Mouse (Mus musculus) liver, embryonic 15.5 days (tissue): Measurements from ENCODE around the gene Dync2h1. TPM values are rescaled to one million over a fixed set of nuclear protein-coding genes. Genes with fewer than 3 reads are reported as not detected.
"Not testable (repeated sequence)": the region's sequence is repeated elsewhere in the genome, so short reads cannot be mapped to it uniquely, and the experiment has no call there.

Source experiments
- ATAC-seq: fragments of 200-750 bp; cut with Nextera tagmentation; 2 replicates; pipeline ENCODE4 v1.8.0; 2017; ENCODE audit warnings: moderate number of reproducible peaks, mild to moderate bottlenecking, moderate library complexity; ENCODE audit not compliant: insufficient read depth
- H3K27ac ChIP-seq: fragments of 300-500 bp; sonication (generic); replicated peaks from 2 replicates; pipeline ENCODE4 v1.5.1; 2015; ENCODE audit warnings: mild to moderate bottlenecking, inconsistent platforms
- H3K27me3 ChIP-seq: fragments of 300-500 bp; sonication (generic); 2 replicates; pipeline ENCODE4 v1.6.1; 2015; ENCODE audit warnings: mild to moderate bottlenecking, inconsistent platforms
- H3K36me3 ChIP-seq: fragments of 300-500 bp; sonication (generic); replicated peaks from 2 replicates; pipeline ENCODE4 v1.6.1; 2015; ENCODE audit warnings: moderate library complexity, mild to moderate bottlenecking, inconsistent platforms
- H3K4me1 ChIP-seq: fragments of 300-500 bp; sonication (generic); replicated peaks from 2 replicates; pipeline ENCODE4 v1.6.1; 2015; ENCODE audit warnings: inconsistent platforms
- H3K4me2 ChIP-seq: fragments of 300-500 bp; sonication (generic); 2 replicates; pipeline ENCODE4 v1.6.1; 2015; ENCODE audit warnings: moderate library complexity, mild to moderate bottlenecking, inconsistent platforms
- H3K4me3 ChIP-seq: fragments of 300-500 bp; sonication (generic); replicated peaks from 2 replicates; pipeline ENCODE4 v1.5.1; 2015; ENCODE audit warnings: mild to moderate bottlenecking, inconsistent platforms
- H3K9ac ChIP-seq: fragments of 300-500 bp; sonication (generic); 2 replicates; pipeline ENCODE4 v1.6.1; 2015; ENCODE audit warnings: moderate library complexity, mild to moderate bottlenecking, inconsistent platforms
- H3K9me3 ChIP-seq: fragments of 300-500 bp; sonication (generic); replicated peaks from 2 replicates; pipeline ENCODE4 v1.6.1; 2016; ENCODE audit warnings: inconsistent platforms
- WGBS: fragments of 180-500 bp; shearing (Covaris S2); methylation state at CpG from one replicate; pipeline ENCODE4 v1.1.7; 2015; ENCODE audit warnings: mixed read lengths; ENCODE audit not compliant: insufficient replicate concordance; 5-methylcytosine and 5-hydroxymethylcytosine counted together
- polyA plus RNA-seq: library from polyadenylated mRNA; unstranded; fragments of >200 nt; fragmentation: Nextera tagmentation; extraction: Ambion mirVana; gene quantifications from 2 replicates; pipeline ENCODE4 v1.2.1, GENCODE M21; 2015

The Dync2h1 gene
- 1.7 and 1.8 TPM in 2 replicates for polyA plus RNA-seq

DNA sequence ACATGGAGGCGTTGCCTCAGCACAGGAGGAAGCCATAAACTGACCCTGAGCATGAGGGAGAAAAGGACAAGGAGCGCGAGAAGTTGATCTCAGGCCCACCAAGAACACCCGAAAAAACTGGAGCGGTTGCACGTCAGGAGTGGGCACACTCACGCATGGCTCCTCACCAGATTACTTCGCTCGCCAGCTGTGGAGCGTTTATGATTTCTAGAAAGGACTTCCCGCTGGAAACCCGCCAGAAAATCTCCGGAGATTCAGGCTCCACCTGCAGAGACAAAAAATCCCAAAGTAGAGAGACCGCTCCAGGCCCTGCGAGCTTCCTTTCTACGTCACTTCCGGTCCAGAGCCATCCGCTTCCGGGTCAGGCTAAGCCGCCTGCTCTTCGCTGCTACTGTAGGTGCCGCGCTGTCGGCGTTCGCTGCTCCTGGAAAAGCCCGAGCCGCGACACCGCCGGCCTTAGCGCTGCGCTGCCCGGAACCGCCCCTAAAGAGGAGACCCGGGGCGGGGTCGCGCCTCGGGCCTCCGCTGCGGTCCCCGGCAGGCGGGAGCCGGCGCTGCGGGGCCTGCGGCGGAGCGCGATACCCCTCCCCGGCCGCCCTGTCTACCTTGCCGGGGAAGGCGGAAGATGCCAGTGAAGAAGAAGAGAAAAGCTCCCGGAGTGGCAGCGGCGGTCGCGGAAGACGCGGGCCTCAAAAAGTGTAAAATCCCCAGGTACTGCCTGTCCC lies at the start of gene Dync2h1, which contains the start of gene Dcun1d5:
TSS of gene Dync2h1 (minus strand) at position 275 of the 725 bp plus-strand sequence.
TSS of gene Dcun1d5 (plus strand) at position 349 of the 725 bp plus-strand sequence.
- Histone ChIP-seq H3K9ac (peak within 1 kb of the TSS; percentile 92), H3K27me3 (no peaks in the 10 kb centered on the region), H3K4me3 (peak within 1 kb of the TSS; percentile 96), H3K4me1 (peaks cover 22% of the 10 kb centered on the region), H3K36me3 (no peaks in the 10 kb centered on the region), H3K27ac (peak within 1 kb of the TSS; percentile 94), H3K4me2 (peak within 1 kb of the TSS; percentile 79), H3K9me3 (no peaks in the 10 kb centered on the region)
- WGBS = under 1% methylated on average over 61 of the region's 62 CpGs
- ATAC-seq = peak; percentile 99

DNA sequence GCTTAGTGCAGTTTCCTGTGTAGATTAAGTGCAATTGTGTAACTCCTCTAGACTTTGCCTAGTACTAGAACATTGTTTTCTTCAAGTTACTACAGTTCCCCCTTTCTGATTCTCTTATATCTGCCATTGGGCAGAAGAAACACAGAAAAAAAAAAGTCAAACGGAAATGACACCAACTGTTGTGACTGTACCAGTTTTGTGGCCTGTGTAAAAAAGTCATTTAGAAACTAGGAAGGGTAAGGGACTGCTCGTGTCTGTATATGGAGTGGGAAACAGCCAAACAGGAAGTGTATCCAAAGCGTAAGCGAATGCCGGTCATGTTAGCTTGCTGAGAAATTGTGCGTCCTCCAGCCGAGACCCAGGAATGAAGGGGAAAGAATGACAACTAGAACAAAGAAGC lies 37.2 kb upstream of the Dync2h1 start:
- H3K4me3 ChIP-seq = no peak overlapping the region
- no peaks in the 10 kb centered on the region for H3K4me1 ChIP-seq
- H3K9ac ChIP-seq = no peak overlapping the region
- no peaks in the 10 kb centered on the region for H3K36me3 ChIP-seq
- no peak for ATAC-seq
- no peaks in the 10 kb centered on the region for H3K27me3 ChIP-seq
- 57% methylated on average over 7 of the region's 7 CpGs for whole genome bisulfite sequencing
- H3K27ac ChIP-seq = no peak overlapping the region
- H3K9me3 ChIP-seq = no peaks in the 10 kb centered on the region
- no peak overlapping the region for H3K4me2 ChIP-seq

- Histone ChIP-seq H3K9ac (no peak overlapping the region), H3K4me2 (no peak overlapping the region), H3K9me3 (no peaks in the 10 kb centered on the region), H3K4me1 (no peaks in the 10 kb centered on the region), H3K27ac (no peak overlapping the region), H3K36me3 (no peaks in the 10 kb centered on the region), H3K4me3 (no peak overlapping the region), H3K27me3 (no peaks in the 10 kb centered on the region)
- ATAC-seq = no peak
- 76% methylated on average over 5 of the region's 5 CpGs for WGBS
These were observed 36.8 kb upstream of the Dync2h1 start for GRCm38 (mm10) chr9:7221024-7221423.

DNA sequence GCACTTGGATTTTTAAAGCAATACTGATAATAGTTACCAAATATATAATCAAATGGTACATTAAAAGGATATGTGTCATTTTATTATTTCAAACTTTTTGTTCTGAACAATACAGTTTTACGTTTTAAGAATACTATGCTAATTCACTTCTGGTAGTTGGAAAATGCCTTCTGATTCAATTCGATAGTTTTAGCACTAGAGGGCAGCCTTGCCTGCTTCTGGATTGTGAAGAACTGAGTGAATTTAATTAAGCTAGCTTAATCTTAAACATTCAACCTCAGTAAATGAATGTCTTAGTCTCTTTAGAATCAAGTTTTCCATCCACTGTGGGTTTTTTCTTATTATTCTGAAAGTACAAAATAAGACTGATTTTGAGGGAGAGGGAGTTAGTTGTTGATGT lies 32.0 kb upstream of the Dync2h1 start:
- H3K9ac ChIP-seq = no peak overlapping the region
- no peak for ATAC-seq
- H3K27me3 ChIP-seq = no peaks in the 10 kb centered on the region
- H3K4me1 ChIP-seq = no peaks in the 10 kb centered on the region
- no peak overlapping the region for H3K4me3 ChIP-seq
- H3K9me3 ChIP-seq = no peaks in the 10 kb centered on the region
- 38% methylated on average over 2 of the region's 2 CpGs for WGBS
- no peak overlapping the region for H3K4me2 ChIP-seq
- H3K36me3 ChIP-seq = peaks cover 3% of the 10 kb centered on the region; the same call in 1 of the 2 replicates
- H3K27ac ChIP-seq = no peak overlapping the region

GRCm38 (mm10) chr9:7190694-7191093 lies 6.4 kb upstream of the Dync2h1 start:
- H3K4me1 ChIP-seq, H3K9me3 ChIP-seq, H3K4me3 ChIP-seq, H3K36me3 ChIP-seq, H3K27me3 ChIP-seq, H3K4me2 ChIP-seq, H3K9ac ChIP-seq, H3K27ac ChIP-seq: not testable (repeated sequence)
- WGBS = 51% methylated on average over 3 of the region's 3 CpGs
- ATAC-seq = peak; percentile 90

DNA sequence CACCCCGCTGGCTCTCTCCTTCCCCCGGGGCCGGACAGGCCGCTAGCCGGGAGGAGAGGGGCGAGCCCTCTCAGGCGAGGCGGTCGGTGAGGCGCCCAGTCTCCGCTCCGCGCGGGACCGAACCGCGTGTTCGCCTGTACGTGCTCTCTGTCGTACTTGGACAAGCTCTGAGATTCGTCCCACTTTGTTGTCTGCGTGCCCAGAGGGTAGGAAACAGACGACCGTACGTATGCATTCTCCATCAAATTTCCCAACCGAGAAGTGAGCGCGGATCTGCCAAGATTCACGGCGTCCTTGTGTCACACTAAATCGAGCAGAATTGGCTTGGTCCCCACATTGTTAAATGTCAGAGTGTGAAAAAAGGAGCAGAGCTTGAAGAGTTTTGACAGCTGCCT lies 648 bp upstream of the Dync2h1 start:
- Histone ChIP-seq H3K9ac (peak overlapping the region; percentile 92), H3K4me3 (peak overlapping the region; percentile 96), H3K36me3 (peaks cover 1% of the 10 kb centered on the region), H3K4me2 (peak overlapping the region; percentile 79), H3K27ac (peak overlapping the region; percentile 94), H3K27me3 (no peaks in the 10 kb centered on the region), H3K4me1 (peaks cover 22% of the 10 kb centered on the region), H3K9me3 (no peaks in the 10 kb centered on the region)
- peak; percentile 81 for ATAC-seq
- WGBS = under 1% methylated on average over 31 of the region's 31 CpGs

DNA sequence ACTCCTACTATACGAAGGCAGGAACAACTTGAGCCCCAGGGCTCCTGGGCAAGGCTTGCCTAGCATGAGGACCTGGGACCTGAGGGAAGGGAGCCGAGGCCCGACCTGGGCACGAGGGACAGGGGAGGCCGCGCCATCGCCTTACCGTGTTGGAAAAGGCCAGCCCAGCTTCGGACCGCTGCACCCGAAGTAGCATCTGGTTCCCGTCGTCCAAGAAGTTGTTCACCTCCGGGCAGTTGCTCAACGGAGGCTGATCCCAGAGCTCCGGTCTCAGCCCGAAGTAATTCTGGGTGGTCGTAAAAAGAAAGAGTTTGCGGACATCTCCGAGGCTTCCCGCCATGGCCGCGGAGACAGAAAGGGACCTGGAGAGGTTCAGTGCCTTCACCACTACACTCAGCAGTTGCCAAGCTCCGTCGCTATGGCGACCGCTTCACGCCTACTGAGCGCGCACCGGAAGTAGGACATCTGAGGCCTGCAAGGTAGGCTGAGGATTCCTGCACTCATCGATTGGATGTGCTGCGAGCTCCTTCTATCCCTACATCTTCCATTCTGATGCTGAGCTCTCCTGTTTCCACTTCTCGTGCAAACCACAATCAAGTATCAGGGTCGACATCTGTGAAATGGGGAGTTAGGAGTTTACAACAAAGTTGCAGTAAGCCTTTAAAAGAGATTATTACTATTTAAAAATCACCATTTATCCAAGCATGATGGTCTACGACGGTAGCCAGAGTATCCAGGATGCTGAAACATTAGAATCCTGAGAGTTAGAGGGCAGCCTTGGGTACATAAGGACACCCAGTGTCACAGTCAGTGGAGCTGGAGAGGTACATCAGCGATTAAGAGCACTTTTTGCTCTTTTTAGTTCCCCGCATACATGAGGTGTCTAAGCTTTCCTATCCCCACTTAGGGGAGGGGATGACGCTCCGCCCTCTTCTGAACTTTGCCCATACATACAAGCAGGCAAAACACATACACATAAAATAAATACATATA lies 7.3 kb downstream of the Dync2h1 start:
- Histone ChIP-seq H3K27ac (no peak overlapping the region), H3K4me2 (peak overlapping the region; percentile 81), H3K4me1 (peaks cover 11% of the 10 kb centered on the region), H3K27me3 (no peaks in the 10 kb centered on the region), H3K36me3 (no peaks in the 10 kb centered on the region), H3K9ac (peak overlapping the region; percentile 56), H3K4me3 (peak overlapping the region; percentile 58), H3K9me3 (no peaks in the 10 kb centered on the region)
- 10% methylated on average over 41 of the region's 41 CpGs for WGBS
- ATAC-seq = peak; percentile 94

DNA sequence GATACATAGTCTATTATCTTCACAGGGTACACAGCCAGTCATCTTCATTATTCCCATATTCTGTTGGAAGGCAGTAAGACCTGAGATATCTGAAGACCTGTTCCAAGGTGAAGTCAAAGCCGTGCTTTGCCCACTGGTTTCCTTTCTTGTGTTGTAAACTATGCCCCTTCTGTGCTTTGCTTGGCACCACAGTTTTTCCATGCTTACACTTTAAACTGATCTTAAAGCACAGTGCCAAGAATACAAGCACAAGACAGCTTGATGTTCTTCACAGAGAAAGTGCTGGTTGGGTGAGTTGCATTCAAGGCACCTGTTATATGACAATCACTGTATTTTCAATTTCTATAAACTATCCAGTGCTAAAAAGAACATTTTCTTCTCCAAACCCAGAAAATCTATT lies 10.5 kb downstream of the Dync2h1 start:
- H3K9me3 ChIP-seq = no peaks in the 10 kb centered on the region
- 86% methylated on average over 1 of the region's 1 CpGs for WGBS
- no peak for ATAC-seq

DNA sequence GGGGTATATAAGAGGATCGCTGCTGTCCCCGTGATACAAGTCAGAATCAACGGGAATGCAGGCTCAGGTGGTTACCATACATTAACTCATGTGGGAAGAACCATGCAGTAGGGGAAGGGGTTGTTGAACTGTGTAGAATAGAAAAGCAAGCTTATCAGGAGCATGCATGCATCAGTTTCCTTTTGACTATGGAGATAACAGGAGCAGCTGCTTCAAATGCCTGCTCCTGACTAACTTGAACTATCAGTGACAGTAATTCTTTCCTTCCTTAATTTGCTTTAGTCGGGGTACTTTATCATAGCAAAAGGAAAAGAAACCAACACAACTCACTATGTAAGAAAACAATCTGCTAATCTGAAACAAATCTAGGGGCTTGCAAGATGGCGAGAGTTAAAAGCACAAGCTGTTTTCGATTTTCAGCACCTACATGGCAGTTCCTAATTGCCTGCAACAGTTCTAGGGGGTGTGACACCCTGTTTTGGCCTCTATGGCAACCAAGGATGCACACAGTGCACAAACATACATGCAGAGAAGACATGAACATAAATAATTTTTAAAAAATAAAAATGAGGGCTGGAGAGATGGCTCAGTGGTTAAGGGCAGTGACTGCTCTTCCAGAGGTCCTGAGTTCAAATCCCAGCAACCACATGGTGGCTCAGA lies 16.8 kb downstream of the Dync2h1 start:
- no peaks in the 10 kb centered on the region for H3K9me3 ChIP-seq
- H3K4me1 ChIP-seq = peaks cover 6% of the 10 kb centered on the region; the same call in 1 of the 2 replicates
- ATAC-seq = peak; percentile 74
- 25% methylated on average over 6 of the region's 6 CpGs for WGBS
- H3K9ac ChIP-seq = no peak overlapping the region
- H3K4me2 ChIP-seq = 0 out of 2 replicates have a peak overlapping the region, but pooled peaks have one; percentile 26
- no peaks in the 10 kb centered on the region for H3K36me3 ChIP-seq
- no peaks in the 10 kb centered on the region for H3K27me3 ChIP-seq
- no peak overlapping the region for H3K4me3 ChIP-seq
- no peak overlapping the region for H3K27ac ChIP-seq

More for the DNA sequence above, 10.5 kb downstream of the Dync2h1 start:
- Histone ChIP-seq H3K36me3 (no peaks in the 10 kb centered on the region), H3K27me3 (no peaks in the 10 kb centered on the region), H3K4me2 (no peak overlapping the region), H3K4me1 (peaks cover 11% of the 10 kb centered on the region), H3K27ac (no peak overlapping the region), H3K4me3 (no peak overlapping the region), H3K9ac (no peak overlapping the region)

- H3K4me3 ChIP-seq = no peak overlapping the region
- no peak for ATAC-seq
- H3K9ac ChIP-seq = no peak overlapping the region
- no peaks in the 10 kb centered on the region for H3K27me3 ChIP-seq
- H3K9me3 ChIP-seq = no peaks in the 10 kb centered on the region
- H3K36me3 ChIP-seq = 0 out of 2 replicates have a peak, but pooled peaks cover 2% of the 10 kb centered on the region
- no peaks in the 10 kb centered on the region for H3K4me1 ChIP-seq
- WGBS = 80% methylated on average over 5 of the region's 5 CpGs
- no peak overlapping the region for H3K27ac ChIP-seq
- H3K4me2 ChIP-seq = no peak overlapping the region
These were observed 23.6 kb downstream of the Dync2h1 start for GRCm38 (mm10) chr9:7160688-7161087.
